Mouse (Mus musculus) left cerebral cortex, postnatal 25 days (tissue): ENCODE data around the gene Slc25a51. TPM values are rescaled to one million over a fixed set of nuclear protein-coding genes. Genes with fewer than 3 reads are reported as not detected.
A peak's percentile ranks its signal among the peaks of the same experiment; 100 is the strongest.

Experiments used
- DNase-seq, 2 experiments: peaks; one replicate each; pipeline ENCODE4 v3.0.0; 2022; ENCODE audit warnings: low spot score in 2 of 2, mixed read lengths in 1 of 2
- intact Hi-C: fragments of 180-260 bp; cut with DNase I; formaldehyde crosslinking; loops from one replicate; pipeline ENCODE4 v1.15.1; 2025
- total RNA-seq, 2 experiments: library from RNA; stranded (reverse); gene quantifications; 2 replicates each; pipeline ENCODE4 v1.2.3; 2021

Gene Slc25a51
- 100 to 1,000 TPM; 118 to 120 TPM for total RNA-seq

- peak; percentile 80 to 90 for DNase-seq
- intact Hi-C loops = loop anchor here (2.0 to 10.0 kb wide), 3 partner anchors 314 to 726 kb away; partner anchors contain the start of genes Ncbp1, Tstd2 and Zbtb5
These were observed at the start of gene Slc25a51 for GRCm38 (mm10) chr4:45408427-45409132. Gene Slc25a51, minus strand, starts transcription at chr4:45408766.

- DNase-seq = no peak
- intact Hi-C loops = no loop called here
These were observed 49.0 kb upstream of the Slc25a51 start for GRCm38 (mm10) chr4:45457543-45457942.

- intact Hi-C loops = no loop called here
- no peak for DNase-seq
These were observed 46.4 kb upstream of the Slc25a51 start for GRCm38 (mm10) chr4:45455001-45455400.

GRCm38 (mm10) chr4:45453271-45453851 lies 44.8 kb upstream of the Slc25a51 start:
- intact Hi-C loops = no loop called here
- no peak for DNase-seq

- intact Hi-C loops = no loop called here
- peak in 1 of 2 experiments; percentile 46 for DNase-seq
These were observed 44.1 kb upstream of the Slc25a51 start for GRCm38 (mm10) chr4:45452569-45453111.

GRCm38 (mm10) chr4:45449012-45449411 lies 40.4 kb upstream of the Slc25a51 start:
- no peak for DNase-seq
- intact Hi-C loops = loop anchor here (5.0 kb wide), 1 partner anchor 78 kb away; no protein-coding TSS in a partner anchor

GRCm38 (mm10) chr4:45448481-45448880 lies 39.9 kb upstream of the Slc25a51 start:
- intact Hi-C loops = loop anchor here (5.0 kb wide), 1 partner anchor 79 kb away; no protein-coding TSS in a partner anchor

GRCm38 (mm10) chr4:45447196-45447595 lies 38.6 kb upstream of the Slc25a51 start:
- intact Hi-C loops = loop anchor here (5.0 kb wide), 1 partner anchor 80 kb away; no protein-coding TSS in a partner anchor
- DNase-seq = no peak

More at GRCm38 (mm10) chr4:45448481-45448880, 39.9 kb upstream of the Slc25a51 start:
- peak in 1 of 2 experiments; percentile 17 for DNase-seq

GRCm38 (mm10) chr4:45445235-45445634 lies 36.7 kb upstream of the Slc25a51 start:
- DNase-seq = no peak
- intact Hi-C loops = loop anchor here (5.0 kb wide), 1 partner anchor 82 kb away; no protein-coding TSS in a partner anchor

GRCm38 (mm10) chr4:45444813-45445212 lies 36.2 kb upstream of the Slc25a51 start:
- intact Hi-C loops = loop anchor here (5.0 kb wide), 1 partner anchor 82 kb away; no protein-coding TSS in a partner anchor
- no peak for DNase-seq

- intact Hi-C loops = no loop called here
These were observed 35.1 kb upstream of the Slc25a51 start for GRCm38 (mm10) chr4:45443652-45444051.

GRCm38 (mm10) chr4:45442237-45442636 lies 33.7 kb upstream of the Slc25a51 start:
- DNase-seq = no peak
- intact Hi-C loops = no loop called here

More at GRCm38 (mm10) chr4:45443652-45444051, 35.1 kb upstream of the Slc25a51 start:
- no peak for DNase-seq

GRCm38 (mm10) chr4:45441778-45442177 lies 33.2 kb upstream of the Slc25a51 start:
- DNase-seq = no peak
- intact Hi-C loops = no loop called here

GRCm38 (mm10) chr4:45439281-45439680 lies 30.7 kb upstream of the Slc25a51 start:
- intact Hi-C loops = no loop called here
- DNase-seq = no peak

- DNase-seq = no peak
- intact Hi-C loops = no loop called here
These were observed 28.4 kb upstream of the Slc25a51 start for GRCm38 (mm10) chr4:45437010-45437409.

GRCm38 (mm10) chr4:45436383-45436913 lies 27.9 kb upstream of the Slc25a51 start:
- intact Hi-C loops = no loop called here
- DNase-seq = no peak

GRCm38 (mm10) chr4:45435899-45436298 lies 27.3 kb upstream of the Slc25a51 start:
- no peak for DNase-seq
- intact Hi-C loops = no loop called here

- DNase-seq = no peak
- intact Hi-C loops = no loop called here
These were observed 26.1 kb upstream of the Slc25a51 start for GRCm38 (mm10) chr4:45434681-45435080.

- no peak for DNase-seq
- intact Hi-C loops = no loop called here
These were observed 25.5 kb upstream of the Slc25a51 start for GRCm38 (mm10) chr4:45434071-45434470.

- intact Hi-C loops = no loop called here
- DNase-seq = no peak
These were observed 23.2 kb upstream of the Slc25a51 start for GRCm38 (mm10) chr4:45431806-45432205.
